In genomic region chr1:157459904-157460303, GRCm38 (mm10) we compare ENCODE assay signal across 27 mouse cellular contexts. TPM values are rescaled to one million over a fixed set of nuclear protein-coding genes. Genes with fewer than 3 reads are reported as not detected.
A peak's percentile ranks its signal among the peaks of the same experiment; 100 is the strongest.
DNase-seq lines count a peak whose midpoint lies in the region; ATAC-seq and TF ChIP-seq lines count a peak whose summit lies in the region.
"Had no signal": no experiment of that assay in that cellular context is flagged by ENCODE, and none has a peak within 500 bp of the region (broad histone marks: within the 10 kb centered on the region; RNA-seq: fewer than 3 reads in every experiment).

No protein-coding gene starts in this region.

- H3K4me3 ChIP-seq in MEL (ENCODE audit: control insufficient read depth in 1 of 2, insufficient read depth in 1 of 2, low read depth in 2 of 2, low read length in 2 of 2) = no peak overlapping the region
- no peak overlapping the region for H3K4me3 ChIP-seq in embryonic facial prominence, embryonic 15.5 days (replicated peaks)
- H3K4me3 ChIP-seq: gastrocnemius, adult 2 months; heart, embryonic 12.5 days; hindbrain, embryonic 13.5 days; limb, embryonic 12.5 days; lung, embryonic 15.5 days; myocyte; neural tube, embryonic 12.5 days had no signal

- no peaks in the 10 kb centered on the region for H3K27me3 ChIP-seq in MEL (ENCODE audit: control insufficient read depth in 1 of 2, insufficient read depth in 2 of 2, low read length in 2 of 2)
- H3K27me3 ChIP-seq in embryonic facial prominence, embryonic 15.5 days = no peaks in the 10 kb centered on the region
- H3K27me3 ChIP-seq: heart, embryonic 12.5 days; hindbrain, embryonic 13.5 days; limb, embryonic 12.5 days; lung, embryonic 15.5 days; neural tube, embryonic 12.5 days had no signal

- no peak overlapping the region for H3K27ac ChIP-seq in MEL (ENCODE audit: control insufficient read depth, low read depth, low read length)
- H3K27ac ChIP-seq in embryonic facial prominence, embryonic 15.5 days (replicated peaks) = peak overlapping the region; percentile 44; the same call in 1 of the 2 replicates
- H3K27ac ChIP-seq: gastrocnemius, adult 2 months; hindbrain, embryonic 13.5 days; limb, embryonic 12.5 days; lung, embryonic 15.5 days; neural tube, embryonic 12.5 days had no signal

- TF ChIP-seq POLR2A in MEL (IDR thresholded peaks at IDR 0.05; ENCODE audit: control insufficient read depth in 1 of 2, insufficient read depth in 1 of 2, low read depth in 1 of 2, low read length in 2 of 2, poor library complexity in 1 of 2) = no peak

- peak; percentile 37; the same call in 1 of the 2 replicates for ATAC-seq in embryonic facial prominence, embryonic 15.5 days (ENCODE audit: insufficient number of reproducible peaks, low FRiP score, low TSS enrichment, low read depth)
- ATAC-seq in CD4-positive, CD25-positive, alpha-beta regulatory T cell, adult 4 months = no peak
- ATAC-seq: forebrain, embryonic 16.5 days; intestine, postnatal 0 days had no signal

- DNase-seq in urinary bladder, postnatal 14 days (ENCODE audit: low spot score) = peak; percentile 23
- no peak for DNase-seq in urinary bladder, adult 18-20 months (ENCODE audit: low spot score in 2 of 2)
- peak; percentile 70 for DNase-seq in MEL (ENCODE audit: low read depth, low spot score)
- no peak for DNase-seq in ovary, postnatal 36 days (ENCODE audit: low spot score)
- no peak for DNase-seq in testis, postnatal 14 days (ENCODE audit: low spot score)
- DNase-seq: adrenal gland, postnatal 14 days; B cell, adult 2 months; cerebellum, adult 18-20 months; cerebellum, postnatal 25 days; gastrocnemius, adult 2 months; gastrocnemius, postnatal 36 days; heart, adult 18-20 months; heart, postnatal 4 days; kidney, postnatal 25 days; thymus, postnatal 14 days had no signal

- TF ChIP-seq CTCF in MEL (IDR thresholded peaks at IDR 0.05 in 2 of 3, conservative IDR thresholded peaks at IDR 0.05 in 1 of 3; ENCODE audit: control insufficient read depth in 1 of 3, insufficient read depth in 1 of 3, low read depth in 2 of 3, low read length in 3 of 3, poor library complexity in 1 of 3, severe bottlenecking in 1 of 3) = no peak

- H3K36me3 ChIP-seq in MEL (ENCODE audit: control insufficient read depth in 1 of 2, insufficient read depth in 2 of 2, low read length in 2 of 2) = peaks cover 0 to 5% of the 10 kb centered on the region in 2 experiments; a peak in 2 of 4 replicates
- H3K36me3 ChIP-seq in embryonic facial prominence, embryonic 15.5 days = no peaks in the 10 kb centered on the region
- H3K36me3 ChIP-seq: hindbrain, embryonic 13.5 days; limb, embryonic 12.5 days; lung, embryonic 15.5 days; neural tube, embryonic 12.5 days had no signal

- no peaks in the 10 kb centered on the region for H3K9me3 ChIP-seq in MEL (replicated peaks; ENCODE audit: insufficient read depth, low read length)
- H3K9me3 ChIP-seq in embryonic facial prominence, embryonic 15.5 days (replicated peaks) = no peaks in the 10 kb centered on the region
- H3K9me3 ChIP-seq: heart, embryonic 12.5 days; hindbrain, embryonic 13.5 days; limb, embryonic 12.5 days; lung, embryonic 15.5 days; neural tube, embryonic 12.5 days had no signal

- H3K79me2 ChIP-seq in MEL (ENCODE audit: control insufficient read depth, insufficient read depth, low read length, poor library complexity) = no peaks in the 10 kb centered on the region

- no peak for TF ChIP-seq EP300 in MEL (IDR thresholded peaks at IDR 0.05; ENCODE audit: low read depth in 1 of 2, low read length in 2 of 2)

- no peak overlapping the region for H3K4me2 ChIP-seq in embryonic facial prominence, embryonic 15.5 days (replicated peaks)
- H3K4me2 ChIP-seq: hindbrain, embryonic 13.5 days; limb, embryonic 12.5 days; liver, embryonic 11.5 days; lung, embryonic 15.5 days; midbrain, embryonic 11.5 days; neural tube, embryonic 12.5 days had no signal

- no peak overlapping the region for H3K9ac ChIP-seq in MEL (ENCODE audit: control insufficient read depth, low read depth, low read length, poor library complexity, severe bottlenecking)
- no peak overlapping the region for H3K9ac ChIP-seq in embryonic facial prominence, embryonic 15.5 days
- H3K9ac ChIP-seq: heart, embryonic 12.5 days; hindbrain, embryonic 13.5 days; limb, embryonic 12.5 days; lung, embryonic 15.5 days; neural tube, embryonic 12.5 days had no signal

- peaks cover 3 to 7% of the 10 kb centered on the region in 2 experiments; a peak in 2 of 4 replicates for H3K4me1 ChIP-seq in MEL (ENCODE audit: control insufficient read depth in 1 of 2, insufficient read depth in 2 of 2, low read length in 2 of 2)
- H3K4me1 ChIP-seq in embryonic facial prominence, embryonic 15.5 days = peaks cover 4% of the 10 kb centered on the region; the same call in 1 of the 2 replicates

- WGBS in embryonic facial prominence, embryonic 15.5 days = 77% methylated on average over 5 of the region's 5 CpGs

- no peak for TF ChIP-seq RAD21 in MEL (IDR thresholded peaks at IDR 0.05; ENCODE audit: low read depth, low read length)

TF ChIP-seq in MEL, 35 proteins besides CTCF, POLR2A, EP300 and RAD21:
- no peak for TF ChIP-seq E2F4 (IDR thresholded peaks at IDR 0.05; ENCODE audit: borderline replicate concordance, low read depth, low read length)
- peak; percentile 97 for TF ChIP-seq ZNF384 (IDR thresholded peaks at IDR 0.05; ENCODE audit: low read depth, low read length)
- no peak for TF ChIP-seq UBTF (IDR thresholded peaks at IDR 0.05; ENCODE audit: borderline replicate concordance, insufficient read depth, low read depth, low read length)
- no peak for TF ChIP-seq POLR2AphosphoS5 (IDR thresholded peaks at IDR 0.05; ENCODE audit: borderline replicate concordance, low read depth, low read length)
- TF ChIP-seq TCF12 (IDR thresholded peaks at IDR 0.05; ENCODE audit: low read depth, low read length) = no peak
- TF ChIP-seq ZC3H11A (IDR thresholded peaks at IDR 0.05; ENCODE audit: low read depth, low read length) = no peak
- TF ChIP-seq BHLHE40 (IDR thresholded peaks at IDR 0.05; ENCODE audit: borderline replicate concordance, low read depth, low read length) = no peak
- TF ChIP-seq JUND (IDR thresholded peaks at IDR 0.05; ENCODE audit: low read depth, low read length) = 0 out of 2 replicates have a peak, but pooled peaks have one; percentile 38
- TF ChIP-seq MYC (IDR thresholded peaks at IDR 0.05; ENCODE audit: low read depth, low read length) = no peak
- no peak for TF ChIP-seq ZMIZ1 (IDR thresholded peaks at IDR 0.05; ENCODE audit: low read depth, low read length)
- TF ChIP-seq SMC3 (IDR thresholded peaks at IDR 0.05; ENCODE audit: low read depth, low read length) = no peak
- no peak for TF ChIP-seq RCOR1 (IDR thresholded peaks at IDR 0.05; ENCODE audit: low read depth, low read length)
- TF ChIP-seq NELFE (IDR thresholded peaks at IDR 0.05; ENCODE audit: low read depth, low read length) = no peak
- TF ChIP-seq USF2 (IDR thresholded peaks at IDR 0.05; ENCODE audit: borderline replicate concordance in 1 of 2, insufficient read depth in 1 of 2, low read depth in 1 of 2, low read length in 2 of 2) = no peak
- no peak for TF ChIP-seq CHD1 (IDR thresholded peaks at IDR 0.05; ENCODE audit: low read depth, low read length)

RNA-seq across cellular contexts. Expression of gene Cryzl2, which starts 1.5 kb away (rescaled TPM):
- 0.12 TPM in 1 of 2 replicates, not detected in the other for total RNA-seq in MEL (2012; rRNA removed)
- polyA plus RNA-seq in MEL (2012; ENCODE audit: insufficient read depth in 1 of 2, insufficient read length in 2 of 2, low read depth in 1 of 2, low replicate concordance in 2 of 2, missing spikeins in 1 of 2) = under 1 TPM in 1 of 2 experiments, not detected in 1; 0.04 TPM
- polyA plus RNA-seq in embryonic facial prominence, embryonic 15.5 days (2015; fragmentation: Nextera tagmentation; extraction: Ambion mirVana) = 14.1 and 14.2 TPM in 2 replicates
- polyA plus RNA-seq in CD4-positive, CD25-positive, alpha-beta regulatory T cell, adult 4 months (2017; shearing (Covaris generic)) = 10 to 100 TPM in 1 of 2 experiments, 1 to 10 TPM in 1; 6.9 to 10.1 TPM

RNA-seq across cellular contexts. Expression of gene Sec16b, which starts 46.6 kb away (rescaled TPM):
- total RNA-seq in MEL (2012; rRNA removed) = 0.03 and 0.04 TPM in 2 replicates
- under 1 TPM in 1 of 2 experiments, not detected in 1; 0.03 TPM for polyA plus RNA-seq in MEL (2012; ENCODE audit: insufficient read depth in 1 of 2, insufficient read length in 2 of 2, low read depth in 1 of 2, low replicate concordance in 2 of 2, missing spikeins in 1 of 2)
- polyA plus RNA-seq in embryonic facial prominence, embryonic 15.5 days (2015; fragmentation: Nextera tagmentation; extraction: Ambion mirVana) = 5.0 and 5.2 TPM in 2 replicates
- 1 to 10 TPM; 1.2 to 1.6 TPM for polyA plus RNA-seq in CD4-positive, CD25-positive, alpha-beta regulatory T cell, adult 4 months (2017; shearing (Covaris generic))

RNA-seq across cellular contexts. Expression of gene Rasal2, which starts 47.5 kb away (rescaled TPM):
- total RNA-seq in MEL (2012; rRNA removed) = 1.5 and 1.9 TPM in 2 replicates
- 1 to 10 TPM in 1 of 2 experiments, not detected in 1; 3.2 TPM for polyA plus RNA-seq in MEL (2012; ENCODE audit: insufficient read depth in 1 of 2, insufficient read length in 2 of 2, low read depth in 1 of 2, low replicate concordance in 2 of 2, missing spikeins in 1 of 2)
- 16.8 and 17.1 TPM in 2 replicates for polyA plus RNA-seq in embryonic facial prominence, embryonic 15.5 days (2015; fragmentation: Nextera tagmentation; extraction: Ambion mirVana)
- polyA plus RNA-seq in CD4-positive, CD25-positive, alpha-beta regulatory T cell, adult 4 months (2017; shearing (Covaris generic)) = not detected

Comparison
In these comparisons a context has a peak if more than half of its experiments do, and no peak if none do; other contexts are left out.
1. DNase-seq: peak in urinary bladder, postnatal 14 days (single experiment) and MEL (single experiment); none in urinary bladder, adult 18-20 months (0 of 2), ovary, postnatal 36 days (single experiment) and testis, postnatal 14 days (single experiment).
2. RNA of gene Cryzl2, which starts 1.5 kb away (polyA plus RNA-seq): 14.1 to 14.2 TPM in embryonic facial prominence, embryonic 15.5 days and 6.9 to 10.1 TPM in CD4-positive, CD25-positive, alpha-beta regulatory T cell, adult 4 months; 0.04 TPM in MEL; every median in the first group is over 4 times any median in the second.